Mouse (Mus musculus) stomach, adult 2 months (tissue): ENCODE measurements around the gene Gpx7. TPM values are rescaled to one million over a fixed set of nuclear protein-coding genes. Genes with fewer than 3 reads are reported as not detected.

Experiments
- polyA plus RNA-seq: library from polyadenylated mRNA; depleted of rRNA; stranded (reverse); fragments of >200 nt; gene quantifications from 2 replicates; pipeline ENCODE4 v1.2.3, GENCODE M21; 2012; rRNA removed

Gpx7 gene
- 4.3 and 5.2 TPM in 2 replicates for polyA plus RNA-seq

GRCm38 (mm10) chr4:108406861-108407401 lies at the start of gene Gpx7:
TSS of gene Gpx7 (minus strand) at chr4:108406961.

GRCm38 (mm10) chr4:108383183-108383714 lies 23.5 kb downstream of the Gpx7 start, which contains the start of gene Shisal2a:
TSS of gene Shisal2a (minus strand) at chr4:108383349.

Other genes with a start within 250 kb of the Gpx7 start
- gene Echdc2, start 241.5 kb downstream of the Gpx7 start, polyA plus RNA-seq = 45.9 and 51.3 TPM in 2 replicates
- gene Zyg11a, start 188.9 kb downstream of the Gpx7 start, polyA plus RNA-seq = 0.10 TPM in 2 replicates
- gene Zyg11b, start 105.9 kb downstream of the Gpx7 start, polyA plus RNA-seq = 1.3 and 1.5 TPM in 2 replicates
- gene Coa7, start 78.8 kb downstream of the Gpx7 start, polyA plus RNA-seq = 2.0 and 4.8 TPM in 2 replicates
- gene Shisal2a, start 23.6 kb downstream of the Gpx7 start, polyA plus RNA-seq = 0.44 TPM in 1 of 2 replicates, not detected in the other
- gene Tut4, start 52.5 kb upstream of the Gpx7 start, polyA plus RNA-seq = 7.7 and 9.6 TPM in 2 replicates
- 0.28 and 0.45 TPM in 2 replicates for gene Prpf38a, start 172.4 kb upstream of the Gpx7 start, polyA plus RNA-seq
- gene Orc1, start 172.5 kb upstream of the Gpx7 start, polyA plus RNA-seq = 0.04 and 0.28 TPM in 2 replicates
- gene Cc2d1b, start 213.0 kb upstream of the Gpx7 start, polyA plus RNA-seq = 13.3 and 14.7 TPM in 2 replicates